Mouse (Mus musculus) WW6 (cell line): Measurements from ENCODE around the gene Brsk2.

Experiments used
- DNase-seq: peaks from one replicate; pipeline ENCODE4 v3.0.0-alpha.2; 2013; ENCODE audit warnings: low read depth, low spot score

Gene Brsk2

DNA sequence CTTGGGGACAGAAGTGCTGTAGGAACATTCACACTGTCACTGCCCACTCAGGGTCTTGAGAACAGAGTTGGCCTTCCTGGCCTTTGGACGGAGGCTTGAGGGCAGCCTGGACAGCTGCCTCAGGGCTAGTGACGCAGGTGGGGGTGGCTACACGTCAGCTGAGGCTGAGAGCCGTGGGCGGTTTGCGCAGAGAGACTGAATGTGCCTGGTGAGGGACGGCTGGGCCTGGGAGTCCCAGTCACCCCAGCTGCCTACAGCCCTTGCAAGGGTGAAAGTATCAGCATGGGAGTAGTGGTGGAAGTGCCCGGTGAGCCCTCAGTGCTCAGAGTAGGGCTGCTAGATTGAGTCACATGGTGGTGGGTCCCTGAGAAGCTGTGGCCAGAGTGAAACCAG lies 6.6 kb downstream of the Brsk2 start:
- DNase-seq, result no peak

DNA sequence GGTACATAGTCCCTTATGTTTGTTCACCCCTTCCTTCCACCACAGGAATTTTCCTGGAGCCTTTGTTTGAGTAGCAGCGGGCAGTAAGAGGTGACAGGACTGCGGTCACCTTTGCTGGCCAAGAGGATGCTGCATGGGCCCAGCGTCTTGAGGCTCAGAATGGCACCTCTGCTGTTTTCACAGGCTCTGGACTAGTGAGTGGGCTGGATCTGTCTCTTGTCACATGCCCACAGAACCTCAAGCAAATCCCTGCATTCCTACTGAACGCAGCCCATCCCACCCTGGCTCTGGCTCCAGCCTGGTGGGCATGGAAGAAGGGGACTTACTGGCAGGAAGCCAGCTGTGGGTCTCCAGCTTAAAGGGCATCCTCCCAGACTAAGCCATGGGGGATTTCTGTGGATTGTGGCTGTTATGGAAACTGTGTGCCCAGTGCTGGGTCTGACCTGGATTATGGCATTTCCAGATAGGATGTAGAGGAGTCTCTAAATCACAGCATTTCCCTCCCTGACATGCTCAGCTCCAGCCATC lies 8.0 kb downstream of the Brsk2 start:
- DNase-seq, result no peak

DNA sequence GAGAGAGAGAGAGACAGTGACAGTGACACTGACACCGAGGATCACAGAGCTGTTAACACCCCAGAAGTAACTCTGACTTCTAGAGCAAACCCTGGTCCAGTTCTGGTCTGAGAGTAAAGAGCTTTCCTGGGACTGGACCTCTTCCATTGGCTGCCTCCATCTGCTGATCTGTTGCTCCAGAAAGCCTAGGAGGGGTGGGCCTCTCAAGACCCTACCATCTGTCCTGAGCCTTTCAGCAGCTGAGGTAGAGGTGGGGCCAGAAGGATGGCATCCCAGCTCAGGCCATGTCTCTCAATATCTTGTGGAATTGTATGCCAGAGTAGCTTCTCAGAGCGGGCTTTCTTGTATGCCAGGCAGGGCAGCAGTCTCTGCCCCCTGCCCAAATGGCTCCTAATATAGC lies 8.7 kb downstream of the Brsk2 start:
- DNase-seq, result no peak

DNA sequence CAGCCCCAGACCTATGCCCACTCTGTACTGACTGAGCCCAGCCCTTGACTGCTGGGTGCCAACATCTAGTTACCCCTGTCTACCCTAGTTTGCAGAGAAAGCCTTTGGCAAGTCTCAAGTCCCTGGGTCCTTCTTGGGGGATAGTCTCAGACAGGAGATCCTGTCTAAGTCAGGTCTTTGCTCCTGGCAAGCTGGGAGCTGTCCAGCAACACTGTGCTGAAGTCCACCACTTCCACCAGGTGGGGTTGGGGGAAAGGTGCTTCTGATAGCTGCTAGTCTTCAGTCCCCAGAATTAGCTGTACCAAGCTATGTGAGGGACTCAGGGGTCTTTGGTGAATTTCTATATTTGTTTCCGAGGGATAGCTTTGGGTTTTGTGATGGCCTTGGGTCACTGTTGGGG lies 9.6 kb downstream of the Brsk2 start:
- DNase-seq, result no peak

DNA sequence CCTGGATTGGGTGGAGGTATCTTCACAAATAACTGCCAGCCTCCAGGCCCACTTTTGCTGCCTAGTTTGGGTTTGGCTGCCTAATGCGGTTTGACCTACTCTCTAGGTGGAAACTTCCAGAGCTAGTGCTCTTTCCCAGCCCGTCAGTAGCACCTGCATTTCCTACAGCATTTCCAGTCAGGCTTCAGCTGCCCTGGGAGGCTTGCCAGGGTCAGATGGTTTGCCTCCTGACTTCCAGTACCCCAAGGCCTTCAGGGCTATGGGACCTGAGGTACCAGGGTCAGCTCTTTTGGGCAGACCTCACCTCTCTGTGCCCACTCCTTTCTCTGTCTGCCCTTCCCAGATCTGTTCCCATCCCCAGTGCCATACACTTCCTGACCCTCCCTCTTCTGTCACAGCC lies 11.4 kb downstream of the Brsk2 start:
- DNase-seq, result no peak

DNA sequence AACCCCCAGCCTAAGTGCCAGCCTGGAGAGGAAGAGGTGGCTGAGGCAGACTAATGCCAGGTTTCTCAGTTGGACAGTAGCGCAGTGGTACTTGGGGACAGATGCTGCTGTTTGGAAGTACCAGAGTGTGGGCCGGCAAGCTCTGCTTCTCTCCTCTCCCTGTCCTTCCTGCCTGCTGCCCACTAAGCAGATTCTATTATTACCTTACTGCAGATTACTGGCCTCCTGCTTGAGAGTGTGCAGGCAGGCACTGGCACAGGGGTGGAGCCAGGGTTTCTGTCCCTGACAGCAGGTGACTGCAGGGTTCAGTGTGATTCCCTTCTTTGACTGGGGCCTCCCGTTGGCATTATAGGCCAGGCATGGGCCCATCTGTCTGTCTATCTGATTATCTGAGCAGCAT lies 11.9 kb downstream of the Brsk2 start:
- DNase-seq, result no peak

DNA sequence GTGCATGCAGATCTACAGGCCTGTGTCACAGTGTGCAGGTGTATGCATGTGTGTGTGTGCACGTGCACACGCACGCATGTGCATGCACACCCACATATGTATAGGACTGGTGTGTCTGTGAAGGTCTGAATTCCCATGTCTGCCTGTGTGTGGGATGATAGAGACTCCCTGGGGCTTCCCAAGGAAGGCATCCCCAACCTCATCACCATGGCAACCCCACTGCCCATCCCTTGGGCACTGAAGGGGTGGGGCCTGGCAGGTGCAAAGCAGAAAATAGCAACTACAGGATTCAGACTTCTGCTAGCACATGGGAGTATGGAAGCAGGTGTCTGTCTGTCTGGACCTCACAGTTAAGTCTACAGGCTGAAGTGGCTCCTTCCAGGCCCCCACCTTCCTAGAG lies 13.0 kb downstream of the Brsk2 start:
- DNase-seq, result no peak

DNA sequence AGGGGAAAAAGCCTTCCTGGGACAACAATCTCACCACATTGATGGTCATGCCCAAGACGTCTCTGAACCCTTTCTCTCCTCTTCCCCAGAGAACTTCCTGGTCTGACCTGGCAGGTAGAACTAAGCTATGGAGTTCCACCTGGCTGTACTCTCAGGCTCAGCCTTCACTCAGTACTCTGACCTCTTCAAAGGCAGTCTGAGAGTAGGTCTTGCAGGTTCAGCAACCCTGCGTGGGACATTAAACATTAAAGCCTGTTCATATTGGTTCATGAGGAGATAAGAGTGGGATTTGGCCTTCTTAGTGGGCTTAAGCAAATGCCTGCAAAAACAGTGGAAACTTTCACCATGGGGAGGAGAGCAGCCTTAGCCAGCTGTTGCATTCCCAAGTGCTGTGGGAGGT lies 16.7 kb downstream of the Brsk2 start:
- no peak for DNase-seq

DNA sequence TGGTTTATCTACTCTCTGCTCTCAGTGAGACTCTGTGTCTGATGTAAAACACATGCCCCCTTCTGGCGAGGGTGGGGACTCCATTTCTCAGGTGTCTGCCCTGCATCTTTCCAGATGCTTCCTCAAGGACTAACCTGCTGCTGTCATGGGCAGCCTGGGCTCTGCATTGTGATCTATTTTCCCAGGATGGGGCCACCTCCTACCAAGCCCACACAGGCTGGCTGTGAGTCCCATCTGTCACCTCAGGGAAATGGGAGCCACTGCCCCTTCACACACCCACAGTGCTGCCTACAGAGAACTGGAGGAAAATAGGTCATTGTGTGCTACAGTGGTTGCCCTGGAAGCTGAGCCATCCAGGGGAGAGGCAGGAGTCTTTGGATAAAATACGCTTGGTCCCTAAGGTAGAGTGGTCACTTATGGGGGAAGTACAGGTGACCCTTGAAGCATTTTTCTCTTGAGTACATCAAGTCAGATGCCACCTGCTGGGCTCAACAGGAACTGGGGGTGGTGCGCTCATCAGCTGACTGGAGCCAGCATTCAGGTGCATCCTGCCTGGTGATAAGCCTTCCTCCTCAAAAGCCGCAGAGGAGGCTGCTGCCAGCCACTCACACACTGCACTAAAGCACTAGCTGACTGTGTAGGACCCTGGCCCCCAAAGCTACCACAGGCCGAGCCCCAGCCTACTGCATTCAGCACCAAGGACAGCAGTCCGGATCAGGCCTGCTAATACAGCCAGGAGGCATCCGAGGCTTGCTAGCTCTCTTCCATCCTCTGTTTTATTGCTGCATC lies 23.5 kb downstream of the Brsk2 start:
- DNase-seq, result no peak

DNA sequence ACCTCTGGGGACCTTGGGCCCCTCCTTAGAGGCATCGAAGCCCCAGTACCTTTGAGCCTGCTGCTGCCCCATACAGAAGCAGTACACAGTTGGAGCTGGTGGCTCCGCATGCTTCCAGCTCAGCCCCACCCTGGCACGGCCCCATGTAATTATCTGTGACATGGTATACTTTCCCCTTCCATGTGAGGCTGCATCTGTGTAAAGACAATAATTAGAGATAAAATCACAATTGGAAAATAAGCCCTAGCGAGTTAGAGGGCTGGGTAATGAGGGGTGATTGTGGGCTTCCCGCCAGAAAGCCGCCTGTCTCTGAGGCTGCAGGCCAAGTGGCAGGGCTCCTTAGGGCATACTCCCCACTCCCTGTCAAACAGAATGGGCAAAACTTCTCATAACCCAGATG lies 28.5 kb downstream of the Brsk2 start:
- DNase-seq, result no peak

DNA sequence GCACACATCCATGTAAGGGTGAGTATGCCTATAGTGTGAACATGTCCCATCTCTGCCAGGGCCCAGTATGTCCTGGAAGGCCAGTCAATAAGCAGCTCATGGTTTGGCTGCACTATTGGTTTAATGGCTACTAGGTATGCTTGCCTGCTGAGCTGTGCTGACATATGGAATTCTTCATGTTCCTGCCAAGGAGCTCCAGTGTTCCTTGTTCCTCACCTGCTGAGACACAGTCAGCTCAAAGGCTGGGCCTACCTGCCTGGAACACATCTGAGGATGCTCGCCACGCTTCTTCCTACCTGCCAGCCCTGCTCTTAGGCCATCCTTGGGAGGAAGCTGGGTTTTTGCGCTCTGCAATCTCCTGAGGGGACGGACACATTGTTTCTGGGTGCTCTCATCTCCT lies 29.7 kb downstream of the Brsk2 start:
- no peak for DNase-seq

DNA sequence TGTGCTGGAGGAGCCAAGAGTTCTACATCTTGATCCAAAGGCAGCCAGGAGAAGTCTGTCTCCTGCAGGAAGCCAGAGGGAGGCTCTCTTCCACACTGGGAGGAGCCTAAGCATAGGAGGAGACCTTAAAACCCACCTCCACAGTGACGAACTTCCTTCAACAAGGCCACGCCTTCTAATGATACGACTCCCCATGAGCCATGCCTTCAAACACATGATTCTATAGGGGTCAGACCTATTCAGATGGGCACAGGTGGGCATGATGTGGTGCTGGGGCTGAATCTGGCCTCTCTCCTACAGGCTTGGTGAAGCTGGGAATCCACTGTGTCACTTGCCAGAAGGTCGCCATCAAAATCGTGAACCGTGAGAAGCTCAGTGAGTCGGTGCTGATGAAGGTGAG lies 31.7 kb downstream of the Brsk2 start:
- no peak for DNase-seq

DNA sequence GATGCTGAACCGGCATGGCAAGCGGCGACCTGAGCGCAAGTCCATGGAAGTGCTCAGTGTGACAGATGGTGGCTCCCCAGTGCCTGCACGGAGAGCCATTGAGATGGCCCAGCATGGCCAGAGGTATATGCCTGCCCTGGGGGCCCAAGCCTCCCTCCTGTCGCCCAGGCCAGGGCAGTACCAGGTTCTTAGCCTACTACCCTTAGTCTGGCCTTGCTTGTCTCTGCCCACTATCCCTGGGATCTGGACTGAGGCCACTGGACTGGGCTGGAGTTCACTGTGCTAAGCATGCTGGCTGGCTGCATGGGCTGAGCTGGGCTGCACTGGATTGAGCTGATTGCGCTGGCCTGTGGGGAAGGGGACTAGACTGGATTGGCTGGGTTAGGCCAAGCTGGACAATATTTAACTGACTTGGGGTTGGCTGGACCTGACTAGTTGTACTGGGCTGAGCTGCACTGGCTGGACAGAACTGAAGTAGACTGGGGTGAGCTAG lies 38.8 kb downstream of the Brsk2 start:
- no peak for DNase-seq

DNA sequence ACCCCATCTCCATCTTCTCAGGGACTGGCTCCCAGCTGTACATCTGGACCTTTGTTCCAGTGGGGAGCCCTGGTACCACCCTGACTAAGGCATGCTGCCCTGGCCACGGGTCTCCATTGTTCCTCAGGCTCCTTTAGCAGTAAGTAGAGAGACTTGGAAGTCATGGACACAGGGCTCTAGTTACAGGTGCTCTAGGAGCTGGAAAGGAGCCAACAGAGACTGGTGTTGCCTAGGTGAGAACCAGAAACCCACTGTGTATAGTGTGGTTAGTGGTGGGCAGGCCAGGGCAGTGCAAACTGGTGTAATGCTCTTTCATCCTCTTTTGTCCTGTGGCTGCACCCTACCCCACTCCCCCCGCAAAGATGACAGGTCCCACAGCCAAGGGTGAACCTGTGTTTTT lies 41.6 kb downstream of the Brsk2 start:
- DNase-seq, result no peak

DNA sequence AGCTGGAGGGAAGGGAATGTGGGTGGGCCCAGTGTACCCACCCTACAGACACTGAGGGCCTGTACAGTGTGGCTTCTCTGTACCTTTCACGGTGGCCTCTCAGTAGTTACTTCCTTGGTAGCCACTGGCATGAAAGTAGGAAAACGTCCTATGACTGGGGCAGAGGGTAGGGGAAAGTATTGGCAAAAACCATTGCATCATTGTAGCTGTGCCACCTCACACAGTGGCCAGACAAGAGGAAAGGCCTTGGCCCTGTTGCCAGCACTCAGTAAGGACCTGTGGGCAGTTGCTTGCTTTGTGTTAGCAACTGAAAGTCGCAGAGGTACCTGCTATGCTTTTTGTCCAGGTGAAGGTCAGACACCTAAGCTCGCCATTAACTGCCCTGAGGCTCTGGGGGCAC lies 44.6 kb downstream of the Brsk2 start:
- DNase-seq, result no peak

DNA sequence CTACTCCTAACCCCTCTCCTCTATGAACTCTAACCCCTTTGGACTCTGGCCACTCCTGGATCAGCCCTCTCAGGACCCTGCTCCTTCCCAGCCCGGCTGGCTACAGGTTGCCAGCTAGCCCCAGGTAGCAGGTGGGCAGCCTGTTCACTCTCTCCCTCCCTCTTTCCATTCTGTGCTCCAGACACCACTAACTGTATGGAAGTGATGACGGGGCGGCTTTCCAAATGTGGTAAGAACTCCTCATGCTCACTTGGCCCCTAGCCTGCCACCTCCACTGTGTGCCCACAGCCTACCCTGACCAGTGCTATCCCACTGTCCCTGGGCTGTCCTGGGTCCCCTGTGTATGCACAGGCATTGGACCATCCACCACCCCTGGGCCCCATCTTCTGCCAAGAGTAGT lies 51.1 kb downstream of the Brsk2 start:
- no peak for DNase-seq

DNA sequence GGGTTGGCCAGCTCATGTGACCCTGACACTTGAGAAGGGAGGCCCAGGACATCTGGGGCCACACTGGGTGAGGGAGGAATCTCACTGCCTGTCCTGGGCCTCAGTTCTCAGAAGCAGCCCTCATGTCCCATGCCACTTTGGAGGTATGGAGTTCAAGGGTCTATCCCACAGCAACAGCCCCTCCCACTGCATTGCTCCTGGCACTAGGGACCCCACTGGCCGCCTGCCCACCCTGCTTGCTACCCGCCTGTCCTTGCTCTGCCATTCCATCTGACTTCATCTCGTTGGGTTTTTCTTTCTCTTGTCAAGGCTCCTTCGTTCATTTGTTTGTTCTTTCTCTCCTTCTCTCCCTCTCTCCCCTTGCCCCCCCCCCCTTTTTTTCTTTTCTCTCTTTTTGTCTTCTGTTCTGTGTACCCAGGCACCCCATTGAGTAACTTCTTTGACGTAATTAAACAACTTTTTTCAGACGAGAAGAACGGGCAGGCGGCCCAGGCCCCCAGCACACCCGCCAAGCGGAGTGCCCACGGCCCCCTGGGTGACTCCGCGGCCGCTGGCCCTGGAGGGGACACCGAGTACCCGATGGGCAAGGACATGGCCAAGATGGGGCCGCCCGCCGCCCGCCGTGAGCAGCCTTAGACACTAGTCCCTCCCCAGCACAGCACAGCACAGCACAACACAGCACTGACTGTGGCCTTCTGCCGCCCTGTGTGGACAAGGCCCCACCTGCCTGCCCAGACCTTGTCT lies 52.2 kb downstream of the Brsk2 start:
- no peak for DNase-seq

DNA sequence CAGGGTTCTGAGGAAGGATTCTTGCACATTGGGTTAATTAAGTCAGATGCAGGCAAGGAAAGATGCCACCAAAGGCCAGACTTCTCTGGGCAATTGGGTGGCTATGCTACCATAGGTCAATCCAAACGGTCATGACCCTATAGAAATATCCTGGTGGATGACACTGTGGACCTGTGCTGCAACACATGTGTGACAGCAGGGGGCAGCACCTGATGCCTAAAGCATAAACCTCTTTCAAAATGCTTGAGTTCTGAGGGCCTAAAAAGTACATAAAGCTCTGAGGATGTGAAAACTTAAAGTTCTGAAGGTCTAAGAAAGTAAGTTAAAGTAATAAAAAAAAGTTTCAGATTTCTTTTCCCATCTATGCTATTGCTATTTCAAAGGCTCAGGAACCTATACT lies 67.0 kb downstream of the Brsk2 start:
- DNase-seq, result peak; percentile 13

DNA sequence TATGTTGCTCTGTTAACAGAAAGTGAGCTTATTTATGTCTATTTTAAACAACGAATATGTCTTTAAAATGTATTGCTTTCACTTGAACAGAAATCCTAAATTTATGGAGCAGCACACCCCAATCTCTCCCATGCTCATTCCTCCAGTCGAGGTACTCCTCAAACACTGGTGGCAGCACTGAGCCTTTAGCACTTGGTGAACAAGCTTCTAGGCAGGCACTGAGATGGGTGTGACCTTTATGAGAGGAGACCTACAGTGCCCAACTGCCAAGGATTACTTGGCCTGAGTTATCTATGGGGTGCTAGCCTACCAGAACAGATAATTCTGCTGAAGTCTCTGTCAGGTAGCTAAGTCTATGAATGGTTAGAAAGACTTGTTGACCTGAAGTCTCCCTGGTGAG lies 70.1 kb downstream of the Brsk2 start:
- DNase-seq, result no peak

DNA sequence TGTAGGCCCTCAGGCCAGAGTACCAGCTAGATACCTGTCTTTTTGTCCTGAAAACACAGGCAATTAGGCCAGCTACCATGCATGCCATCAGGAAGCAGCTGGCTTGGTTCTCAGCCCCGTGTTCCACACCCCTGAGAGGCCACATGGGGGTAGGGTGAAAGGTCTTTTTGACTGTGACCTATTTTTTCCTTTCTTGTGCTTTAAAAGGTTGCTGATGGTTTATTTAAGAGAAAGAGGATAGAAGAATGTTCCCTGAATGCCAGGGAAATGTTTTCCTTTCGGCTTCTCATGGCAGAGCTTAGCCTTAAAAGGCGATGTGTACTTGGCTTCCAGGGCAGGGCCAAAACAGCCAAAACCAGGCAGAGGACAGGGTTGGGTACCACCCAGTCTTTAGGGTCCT lies 71.3 kb downstream of the Brsk2 start:
- no peak for DNase-seq

DNA sequence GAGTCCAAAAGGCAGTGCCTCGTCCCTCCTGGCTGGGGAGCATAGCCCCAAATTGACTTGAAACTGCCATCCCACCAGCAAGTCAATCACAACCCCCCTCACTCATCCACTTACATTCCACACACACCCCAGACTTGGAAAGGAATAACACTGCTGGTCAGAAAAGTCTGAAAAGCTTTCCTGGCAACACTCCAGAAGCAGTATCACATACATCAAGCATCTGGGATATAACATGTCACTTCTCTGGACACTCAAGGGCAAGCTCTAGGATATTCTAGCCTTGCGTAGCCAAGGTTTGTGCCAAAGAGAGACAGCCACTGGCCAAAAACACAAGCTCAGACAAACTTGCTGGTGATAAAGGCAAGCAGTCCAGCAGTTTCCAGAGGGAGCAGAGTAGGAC lies 75.6 kb downstream of the Brsk2 start:
- no peak for DNase-seq

DNA sequence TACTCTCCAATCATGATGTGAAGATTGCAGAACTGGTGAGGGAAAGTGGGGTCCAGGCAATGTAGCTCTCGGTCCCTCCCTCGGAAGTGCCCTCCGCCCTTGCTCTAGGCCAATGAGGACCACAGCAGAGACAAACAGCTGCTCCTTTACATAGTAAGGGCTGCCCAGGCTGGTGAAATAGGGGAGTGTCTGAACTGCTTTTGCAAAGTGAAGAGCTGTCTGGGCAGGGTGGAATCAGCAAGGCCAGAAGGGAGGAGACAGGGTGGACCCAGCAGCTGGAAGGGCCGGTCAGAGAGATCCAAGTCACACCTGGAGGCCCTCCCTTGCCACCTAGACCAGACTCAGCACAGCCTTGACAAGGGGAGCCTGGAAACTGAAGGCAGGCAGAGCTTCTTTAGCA lies 76.4 kb downstream of the Brsk2 start:
- DNase-seq, result no peak

DNA sequence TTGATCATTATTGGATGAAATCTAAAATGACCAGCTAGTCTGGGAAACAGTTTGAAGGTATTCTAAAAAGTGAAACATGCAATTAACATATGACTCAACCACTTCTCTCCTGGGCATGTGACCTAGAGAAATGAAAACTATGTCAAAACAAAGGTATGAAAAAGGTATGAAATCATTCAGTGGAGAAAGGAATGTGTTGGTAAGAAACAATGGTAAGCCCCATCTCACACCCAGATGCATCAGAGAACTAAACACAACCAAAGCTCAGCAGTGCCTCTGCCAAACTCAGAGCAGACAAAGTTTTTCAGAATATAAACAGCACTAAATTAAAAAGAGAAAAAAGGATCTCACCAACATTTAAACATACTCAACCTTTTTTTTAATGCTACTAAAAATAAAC lies 80.5 kb downstream of the Brsk2 start:
- no peak for DNase-seq
